11 mouse cellular contexts compared by ENCODE assay signal in the genomic region with DNA sequence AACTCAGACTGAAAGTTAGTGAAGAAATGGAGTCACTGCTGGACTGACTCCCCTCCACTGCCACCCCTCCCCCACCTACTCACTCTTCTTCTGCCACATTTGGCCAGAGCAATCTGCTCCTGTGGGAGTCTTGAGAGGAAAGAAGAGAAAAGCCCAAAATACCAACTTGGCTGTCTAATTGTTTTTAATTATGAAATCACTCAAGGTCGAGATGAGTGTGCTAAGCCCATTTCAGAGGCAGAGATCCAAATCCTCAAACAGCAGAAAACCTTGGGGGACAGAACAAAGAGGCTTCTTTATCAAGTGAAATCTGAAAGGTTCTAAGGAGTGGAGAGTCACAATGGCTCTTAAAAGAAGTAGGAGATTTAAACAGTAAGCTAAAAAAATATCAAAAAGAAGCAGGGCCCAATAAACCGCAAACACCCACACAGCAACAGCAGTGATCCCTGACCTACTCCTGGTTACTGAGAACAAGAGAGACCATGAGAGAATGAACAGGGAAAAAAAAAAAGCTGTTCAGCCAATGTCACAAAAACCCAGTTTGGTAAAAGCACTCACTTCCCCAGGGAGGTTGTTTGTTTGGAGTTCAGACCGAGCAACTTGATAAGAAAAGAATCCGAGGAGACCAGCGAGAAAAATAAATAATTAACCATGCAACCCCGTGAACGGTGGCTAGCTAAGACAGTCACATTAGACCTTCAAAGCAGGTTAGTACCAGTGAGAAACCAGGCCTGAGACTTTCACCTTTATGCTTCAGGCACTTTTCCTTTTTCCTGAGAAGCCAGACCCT.
DNase-seq lines count a peak whose midpoint lies in the region; ATAC-seq lines count a peak whose summit lies in the region.
"Had no signal": no experiment of that assay in that cellular context is flagged by ENCODE, and none has a peak within 500 bp of the region (broad histone marks: within the 10 kb centered on the region; RNA-seq: fewer than 3 reads in every experiment).

No protein-coding gene starts in this region.

- no peak overlapping the region for H3K4me2 ChIP-seq in heart, embryonic 11.5 days
- H3K4me2 ChIP-seq in kidney, embryonic 14.5 days (replicated peaks; ENCODE audit: low read depth, low read length) = no peak overlapping the region
- H3K4me2 ChIP-seq in stomach, embryonic 15.5 days = no peak overlapping the region
- H3K4me2 ChIP-seq in midbrain, embryonic 14.5 days (ENCODE audit: low read length) = no peak overlapping the region
- H3K4me2 ChIP-seq: hindbrain, embryonic 12.5 days had no signal

- no peaks in the 10 kb centered on the region for H3K27me3 ChIP-seq in heart, embryonic 10.5 days (ENCODE audit: insufficient read depth, poor library complexity, severe bottlenecking)
- no peaks in the 10 kb centered on the region for H3K27me3 ChIP-seq in heart, embryonic 11.5 days (ENCODE audit: control insufficient read depth, insufficient read depth, low read length)
- H3K27me3 ChIP-seq in kidney, embryonic 14.5 days (ENCODE audit: control insufficient read depth, insufficient read depth, low read length) = no peaks in the 10 kb centered on the region
- H3K27me3 ChIP-seq in stomach, embryonic 15.5 days (replicated peaks) = no peaks in the 10 kb centered on the region
- H3K27me3 ChIP-seq in midbrain, embryonic 14.5 days (ENCODE audit: control insufficient read depth, insufficient read depth, low read length) = no peaks in the 10 kb centered on the region
- no peaks in the 10 kb centered on the region for H3K27me3 ChIP-seq in hindbrain, embryonic 10.5 days (ENCODE audit: insufficient read depth, poor library complexity, severe bottlenecking)
- H3K27me3 ChIP-seq: hindbrain, embryonic 12.5 days had no signal

- H3K36me3 ChIP-seq in heart, embryonic 10.5 days = no peaks in the 10 kb centered on the region
- H3K36me3 ChIP-seq in heart, embryonic 11.5 days (ENCODE audit: control insufficient read depth, insufficient read depth, low read length) = no peaks in the 10 kb centered on the region
- H3K36me3 ChIP-seq in kidney, embryonic 14.5 days (ENCODE audit: control insufficient read depth, insufficient read depth, low read length) = no peaks in the 10 kb centered on the region
- H3K36me3 ChIP-seq in stomach, embryonic 15.5 days = no peaks in the 10 kb centered on the region
- H3K36me3 ChIP-seq in midbrain, embryonic 14.5 days (ENCODE audit: control insufficient read depth, insufficient read depth, low read length) = no peaks in the 10 kb centered on the region
- no peaks in the 10 kb centered on the region for H3K36me3 ChIP-seq in hindbrain, embryonic 10.5 days
- H3K36me3 ChIP-seq: hindbrain, embryonic 12.5 days had no signal

- ATAC-seq in heart, embryonic 11.5 days (replicated peaks; ENCODE audit: insufficient number of reproducible peaks, low FRiP score, low TSS enrichment) = no peak
- 0 out of 2 replicates have a peak, but pooled peaks have one; percentile 48 for ATAC-seq in kidney, embryonic 14.5 days (ENCODE audit: low FRiP score, low TSS enrichment)
- ATAC-seq in stomach, embryonic 15.5 days (ENCODE audit: insufficient read depth, low FRiP score, low read depth) = peak; percentile 45; the same call in 1 of the 2 replicates
- ATAC-seq in midbrain, embryonic 14.5 days (ENCODE audit: low FRiP score, low TSS enrichment) = no peak
- ATAC-seq: CD4-positive, CD25-positive, alpha-beta regulatory T cell, adult 4 months had no signal

- no peaks in the 10 kb centered on the region for H3K9me3 ChIP-seq in heart, embryonic 10.5 days
- no peaks in the 10 kb centered on the region for H3K9me3 ChIP-seq in heart, embryonic 11.5 days (replicated peaks; ENCODE audit: control insufficient read depth, low read length)
- H3K9me3 ChIP-seq in kidney, embryonic 14.5 days (ENCODE audit: control insufficient read depth, low read length) = no peaks in the 10 kb centered on the region
- H3K9me3 ChIP-seq in stomach, embryonic 15.5 days = no peaks in the 10 kb centered on the region
- H3K9me3 ChIP-seq in midbrain, embryonic 14.5 days (ENCODE audit: control insufficient read depth, low read length) = no peaks in the 10 kb centered on the region
- H3K9me3 ChIP-seq in hindbrain, embryonic 10.5 days = no peaks in the 10 kb centered on the region
- H3K9me3 ChIP-seq: hindbrain, embryonic 12.5 days had no signal

- 19% methylated on average over 7 of the region's 7 CpGs for WGBS in heart, embryonic 10.5 days
- 20% methylated on average over 7 of the region's 7 CpGs for WGBS in heart, embryonic 11.5 days (ENCODE audit: insufficient replicate concordance)
- WGBS in kidney, embryonic 14.5 days = 22% methylated on average over 7 of the region's 7 CpGs
- 24% methylated on average over 7 of the region's 7 CpGs for WGBS in stomach, embryonic 15.5 days
- 16% methylated on average over 7 of the region's 7 CpGs for WGBS in midbrain, embryonic 14.5 days
- 26% methylated on average over 7 of the region's 7 CpGs for WGBS in hindbrain, embryonic 10.5 days

- H3K9ac ChIP-seq in heart, embryonic 11.5 days (ENCODE audit: low read depth, low read length) = no peak overlapping the region
- no peak overlapping the region for H3K9ac ChIP-seq in kidney, embryonic 14.5 days (ENCODE audit: low read depth, low read length)
- no peak overlapping the region for H3K9ac ChIP-seq in stomach, embryonic 15.5 days
- no peak overlapping the region for H3K9ac ChIP-seq in midbrain, embryonic 14.5 days (replicated peaks; ENCODE audit: low read length)
- H3K9ac ChIP-seq: hindbrain, embryonic 12.5 days had no signal

- no peak overlapping the region for H3K4me3 ChIP-seq in heart, embryonic 10.5 days
- H3K4me3 ChIP-seq in heart, embryonic 11.5 days (ENCODE audit: low read depth, low read length) = no peak overlapping the region
- H3K4me3 ChIP-seq in kidney, embryonic 14.5 days (ENCODE audit: low read length) = no peak overlapping the region
- no peak overlapping the region for H3K4me3 ChIP-seq in stomach, embryonic 15.5 days (replicated peaks)
- H3K4me3 ChIP-seq in midbrain, embryonic 14.5 days (replicated peaks; ENCODE audit: low read depth, low read length) = no peak overlapping the region
- H3K4me3 ChIP-seq in hindbrain, embryonic 10.5 days = no peak overlapping the region
- H3K4me3 ChIP-seq: hindbrain, embryonic 12.5 days had no signal

- peaks cover 27% of the 10 kb centered on the region for H3K4me1 ChIP-seq in heart, embryonic 10.5 days
- peaks cover 7% of the 10 kb centered on the region; the same call in 1 of the 2 replicates for H3K4me1 ChIP-seq in heart, embryonic 11.5 days (ENCODE audit: control insufficient read depth, insufficient read depth, low read length)
- peaks cover 13% of the 10 kb centered on the region for H3K4me1 ChIP-seq in kidney, embryonic 14.5 days (ENCODE audit: control insufficient read depth, insufficient read depth, low read length)
- H3K4me1 ChIP-seq in stomach, embryonic 15.5 days = 0 out of 2 replicates have a peak, but pooled peaks cover 5% of the 10 kb centered on the region
- H3K4me1 ChIP-seq in midbrain, embryonic 14.5 days (ENCODE audit: control insufficient read depth, insufficient read depth, low read length) = peaks cover 10% of the 10 kb centered on the region; the same call in 1 of the 2 replicates
- H3K4me1 ChIP-seq in hindbrain, embryonic 10.5 days (replicated peaks) = peaks cover 32% of the 10 kb centered on the region

- no peak for DNase-seq in heart, embryonic 10.5 days (ENCODE audit: low spot score)
- DNase-seq in ovary, postnatal 36 days (ENCODE audit: low spot score) = peak; percentile 35
- DNase-seq in ovary, postnatal 14 days (ENCODE audit: low spot score) = no peak
- DNase-seq in midbrain, embryonic 14.5 days = no peak
- no peak for DNase-seq in hindbrain, embryonic 10.5 days (ENCODE audit: low spot score)
- DNase-seq: gastrocnemius, postnatal 10 days had no signal

- H3K27ac ChIP-seq in heart, embryonic 10.5 days = peak overlapping the region; percentile 17; the same call in 1 of the 2 replicates
- H3K27ac ChIP-seq in heart, embryonic 11.5 days (ENCODE audit: low read depth, low read length) = no peak overlapping the region
- H3K27ac ChIP-seq in kidney, embryonic 14.5 days (ENCODE audit: low read depth, low read length) = peak overlapping the region; percentile 51
- H3K27ac ChIP-seq in stomach, embryonic 15.5 days = peak overlapping the region; percentile 16; the same call in 1 of the 2 replicates
- H3K27ac ChIP-seq in midbrain, embryonic 14.5 days (replicated peaks; ENCODE audit: low read depth, low read length) = no peak overlapping the region
- no peak overlapping the region for H3K27ac ChIP-seq in hindbrain, embryonic 10.5 days
- H3K27ac ChIP-seq: hindbrain, embryonic 12.5 days had no signal

Comparison
In these comparisons a context has a peak if more than half of its experiments do, and no peak if none do; other contexts are left out.
1. H3K27ac ChIP-seq: peak in heart, embryonic 10.5 days (single experiment), kidney, embryonic 14.5 days (single experiment) and stomach, embryonic 15.5 days (single experiment); none in heart, embryonic 11.5 days (single experiment), midbrain, embryonic 14.5 days (single experiment) and hindbrain, embryonic 10.5 days (single experiment).
2. ATAC-seq: peak in kidney, embryonic 14.5 days (single experiment) and stomach, embryonic 15.5 days (single experiment); none in heart, embryonic 11.5 days (single experiment) and midbrain, embryonic 14.5 days (single experiment).